Mouse (Mus musculus) limb, embryonic 12.5 days (tissue): ENCODE results near the gene Nedd4. TPM values are rescaled to one million over a fixed set of nuclear protein-coding genes. Genes with fewer than 3 reads are reported as not detected.

ENCODE experiments used
- ATAC-seq: fragments of 200-750 bp; cut with Nextera tagmentation; 2 replicates; pipeline ENCODE4 v1.8.0; 2017; ENCODE audit warnings: low read depth, moderate TSS enrichment; ENCODE audit not compliant: insufficient number of reproducible peaks, insufficient read depth, low FRiP score, low TSS enrichment
- H3K27ac ChIP-seq: fragments of 300-500 bp; sonication (generic); 2 replicates; pipeline ENCODE4 v1.5.1; 2016; ENCODE audit warnings: mild to moderate bottlenecking, moderate library complexity
- H3K27me3 ChIP-seq: fragments of 300-500 bp; sonication (generic); 2 replicates; pipeline ENCODE4 v1.6.1; 2016; ENCODE audit warnings: mild to moderate bottlenecking, moderate library complexity
- H3K36me3 ChIP-seq: fragments of 300-500 bp; sonication (generic); 2 replicates; pipeline ENCODE4 v1.6.1; 2016; ENCODE audit warnings: mild to moderate bottlenecking, moderate library complexity
- H3K4me1 ChIP-seq: fragments of 300-500 bp; sonication (generic); replicated peaks from 2 replicates; pipeline ENCODE4 v1.6.1; 2016
- H3K4me2 ChIP-seq: fragments of 300-500 bp; sonication (generic); 2 replicates; pipeline ENCODE4 v1.6.1; 2016; ENCODE audit warnings: mild to moderate bottlenecking, moderate library complexity
- H3K4me3 ChIP-seq: fragments of 300-500 bp; sonication (generic); replicated peaks from 2 replicates; pipeline ENCODE4 v1.5.1; 2016; ENCODE audit warnings: mild to moderate bottlenecking
- H3K9ac ChIP-seq: fragments of 300-500 bp; sonication (generic); replicated peaks from 2 replicates; pipeline ENCODE4 v1.6.1; 2016; ENCODE audit warnings: mild to moderate bottlenecking, moderate library complexity
- H3K9me3 ChIP-seq: fragments of 300-500 bp; sonication (generic); 2 replicates; pipeline ENCODE4 v1.6.1; 2016; ENCODE audit warnings: mild to moderate bottlenecking, moderate library complexity
- WGBS: fragments of 180-500 bp; shearing (Covaris S2); methylation state at CpG from one replicate; pipeline ENCODE4 v1.1.7; 2016; 5-methylcytosine and 5-hydroxymethylcytosine counted together
- polyA plus RNA-seq: library from polyadenylated mRNA; unstranded; fragments of >200 nt; fragmentation: Nextera tagmentation; extraction: Ambion mirVana; gene quantifications from 2 replicates; pipeline ENCODE4 v1.2.1, GENCODE M21; 2016

Gene Nedd4
- polyA plus RNA-seq, 1 experiment from 2014 or later = 815 TPM

- WGBS = 93% methylated on average over 14 of the region's 14 CpGs
- H3K27ac ChIP-seq = no peak overlapping the region
- no peak for ATAC-seq
- no peak overlapping the region for H3K9ac ChIP-seq
- H3K4me1 ChIP-seq = no peaks in the 10 kb centered on the region
- no peaks in the 10 kb centered on the region for H3K9me3 ChIP-seq
- no peaks in the 10 kb centered on the region for H3K27me3 ChIP-seq
- H3K4me3 ChIP-seq = no peak overlapping the region
- H3K4me2 ChIP-seq = no peak overlapping the region
- H3K36me3 ChIP-seq = peaks cover 99% of the 10 kb centered on the region
These were observed 59.1 kb downstream of the Nedd4 start for GRCm38 (mm10) chr9:72721221-72721620.

- Histone ChIP-seq H3K4me1 (no peaks in the 10 kb centered on the region), H3K27ac (no peak overlapping the region), H3K4me2 (no peak overlapping the region), H3K9ac (no peak overlapping the region), H3K27me3 (no peaks in the 10 kb centered on the region), H3K9me3 (no peaks in the 10 kb centered on the region), H3K36me3 (peaks cover 99% of the 10 kb centered on the region), H3K4me3 (no peak overlapping the region)
- WGBS = 89% methylated on average over 3 of the region's 3 CpGs
- ATAC-seq = no peak
These were observed 60.5 kb downstream of the Nedd4 start for GRCm38 (mm10) chr9:72722622-72723021.

GRCm38 (mm10) chr9:72724491-72725221 is 62.5 kb downstream of the Nedd4 start:
- WGBS = 76% methylated on average over 8 of the region's 8 CpGs
- Histone ChIP-seq H3K4me2 (no peak overlapping the region), H3K36me3 (peaks cover 96% of the 10 kb centered on the region), H3K27ac (no peak overlapping the region), H3K9ac (no peak overlapping the region), H3K4me3 (no peak overlapping the region), H3K27me3 (no peaks in the 10 kb centered on the region), H3K9me3 (no peaks in the 10 kb centered on the region), H3K4me1 (no peaks in the 10 kb centered on the region)
- ATAC-seq = no peak

GRCm38 (mm10) chr9:72733966-72734365 is 71.8 kb downstream of the Nedd4 start:
- H3K9me3 ChIP-seq = no peaks in the 10 kb centered on the region
- H3K4me3 ChIP-seq = no peak overlapping the region
- no peak for ATAC-seq
- 37% methylated on average over 3 of the region's 3 CpGs for WGBS
- no peak overlapping the region for H3K4me2 ChIP-seq
- H3K4me1 ChIP-seq = no peaks in the 10 kb centered on the region
- no peak overlapping the region for H3K27ac ChIP-seq
- no peaks in the 10 kb centered on the region for H3K27me3 ChIP-seq
- no peak overlapping the region for H3K9ac ChIP-seq
- H3K36me3 ChIP-seq = peaks cover 92% of the 10 kb centered on the region

GRCm38 (mm10) chr9:72735822-72736410 is 73.8 kb downstream of the Nedd4 start:
- 69% methylated on average over 3 of the region's 3 CpGs for WGBS
- Histone ChIP-seq H3K27ac (no peak overlapping the region), H3K27me3 (no peaks in the 10 kb centered on the region), H3K9ac (no peak overlapping the region), H3K36me3 (peaks cover 95% of the 10 kb centered on the region), H3K4me1 (no peaks in the 10 kb centered on the region), H3K4me2 (no peak overlapping the region), H3K9me3 (no peaks in the 10 kb centered on the region), H3K4me3 (no peak overlapping the region)
- no peak for ATAC-seq

- no peak for ATAC-seq
- no peaks in the 10 kb centered on the region for H3K9me3 ChIP-seq
- no peak overlapping the region for H3K4me2 ChIP-seq
- H3K9ac ChIP-seq = no peak overlapping the region
- WGBS = 98% methylated on average over 6 of the region's 6 CpGs
- peaks cover 100% of the 10 kb centered on the region for H3K36me3 ChIP-seq
- H3K27ac ChIP-seq = no peak overlapping the region
- H3K27me3 ChIP-seq = no peaks in the 10 kb centered on the region
- H3K4me3 ChIP-seq = no peak overlapping the region
- H3K4me1 ChIP-seq = no peaks in the 10 kb centered on the region
These were observed 79.1 kb downstream of the Nedd4 start for GRCm38 (mm10) chr9:72741206-72741605.

GRCm38 (mm10) chr9:72746278-72746677 is 84.1 kb downstream of the Nedd4 start:
- Histone ChIP-seq H3K4me1 (no peaks in the 10 kb centered on the region), H3K9ac (no peak overlapping the region), H3K27ac (no peak overlapping the region), H3K27me3 (no peaks in the 10 kb centered on the region), H3K9me3 (no peaks in the 10 kb centered on the region), H3K36me3 (peaks cover 85% of the 10 kb centered on the region), H3K4me2 (no peak overlapping the region), H3K4me3 (no peak overlapping the region)
- WGBS = 87% methylated on average over 5 of the region's 5 CpGs
- no peak for ATAC-seq

GRCm38 (mm10) chr9:72750272-72750671 is 88.1 kb downstream of the Nedd4 start:
- WGBS = 72% methylated on average over 2 of the region's 2 CpGs
- 0 out of 2 replicates have a peak, but pooled peaks have one; percentile 7 for ATAC-seq
- H3K27ac ChIP-seq = no peak overlapping the region

GRCm38 (mm10) chr9:72752656-72753055 is 90.5 kb downstream of the Nedd4 start:
- Histone ChIP-seq H3K9me3 (no peaks in the 10 kb centered on the region), H3K4me2 (no peak overlapping the region), H3K27ac (0 out of 2 replicates have a peak overlapping the region, but pooled peaks have one; percentile 37), H3K9ac (no peak overlapping the region), H3K36me3 (peaks cover 21% of the 10 kb centered on the region), H3K27me3 (0 out of 2 replicates have a peak, but pooled peaks cover 6% of the 10 kb centered on the region), H3K4me1 (peaks cover 9% of the 10 kb centered on the region), H3K4me3 (no peak overlapping the region)
- WGBS = 70% methylated on average over 9 of the region's 9 CpGs
- ATAC-seq = no peak

More at GRCm38 (mm10) chr9:72750272-72750671, 88.1 kb downstream of the Nedd4 start:
- Histone ChIP-seq H3K4me2 (no peak overlapping the region), H3K27me3 (no peaks in the 10 kb centered on the region), H3K4me3 (no peak overlapping the region), H3K36me3 (peaks cover 45% of the 10 kb centered on the region), H3K4me1 (peaks cover 6% of the 10 kb centered on the region; the same call in 1 of the 2 replicates), H3K9ac (no peak overlapping the region), H3K9me3 (no peaks in the 10 kb centered on the region)

- 3% methylated on average over 7 of the region's 7 CpGs for WGBS
- no peak overlapping the region for H3K27ac ChIP-seq
These were observed 91.6 kb downstream of the Nedd4 start for GRCm38 (mm10) chr9:72753741-72754140.

GRCm38 (mm10) chr9:72757143-72757542 is 95.0 kb downstream of the Nedd4 start:
- 91% methylated on average over 5 of the region's 5 CpGs for WGBS
- no peak overlapping the region for H3K9ac ChIP-seq

More at GRCm38 (mm10) chr9:72753741-72754140, 91.6 kb downstream of the Nedd4 start:
- no peak overlapping the region for H3K4me3 ChIP-seq
- ATAC-seq = no peak
- no peak overlapping the region for H3K4me2 ChIP-seq
- H3K36me3 ChIP-seq = peaks cover 10% of the 10 kb centered on the region
- no peaks in the 10 kb centered on the region for H3K9me3 ChIP-seq
- 0 out of 2 replicates have a peak, but pooled peaks cover 6% of the 10 kb centered on the region for H3K27me3 ChIP-seq
- no peak overlapping the region for H3K9ac ChIP-seq
- peaks cover 19% of the 10 kb centered on the region for H3K4me1 ChIP-seq

More at GRCm38 (mm10) chr9:72757143-72757542, 95.0 kb downstream of the Nedd4 start:
- Histone ChIP-seq H3K4me3 (no peak overlapping the region), H3K9me3 (no peaks in the 10 kb centered on the region), H3K36me3 (no peaks in the 10 kb centered on the region), H3K4me2 (no peak overlapping the region), H3K4me1 (peaks cover 24% of the 10 kb centered on the region), H3K27me3 (peaks cover 13% of the 10 kb centered on the region), H3K27ac (no peak overlapping the region)
- ATAC-seq = no peak
